Mouse (Mus musculus) forebrain, embryonic 14.5 days (tissue): ENCODE data around the gene Tcap. TPM values are rescaled to one million over a fixed set of nuclear protein-coding genes. Genes with fewer than 3 reads are reported as not detected.
A peak's percentile ranks its signal among the peaks of the same experiment; 100 is the strongest.

Experiments used
- ATAC-seq: fragments of 200-750 bp; cut with Nextera tagmentation; 2 replicates; pipeline ENCODE4 v1.8.0; 2017; ENCODE audit warnings: mild to moderate bottlenecking, moderate library complexity
- DNase-seq: peaks from one replicate; pipeline ENCODE4 v3.0.0-alpha.2; 2015; ENCODE audit warnings: low spot score
- H3K27ac ChIP-seq: fragments of 300-500 bp; sonication (generic); 2 replicates; pipeline ENCODE4 v1.5.1; 2014; ENCODE audit warnings: low read depth, mild to moderate bottlenecking, control low read depth, low read length, moderate library complexity
- H3K27me3 ChIP-seq: fragments of 300-500 bp; sonication (generic); replicated peaks from 2 replicates; pipeline ENCODE4 v1.6.1; 2014; ENCODE audit warnings: low read length, control low read depth, mixed read lengths; ENCODE audit not compliant: control insufficient read depth, insufficient read depth
- H3K36me3 ChIP-seq: fragments of 300-500 bp; sonication (generic); 2 replicates; pipeline ENCODE4 v1.6.1; 2014; ENCODE audit warnings: low read length, control low read depth; ENCODE audit not compliant: control insufficient read depth, insufficient read depth
- H3K4me1 ChIP-seq: fragments of 300-500 bp; sonication (generic); 2 replicates; pipeline ENCODE4 v1.6.1; 2014; ENCODE audit warnings: antibody characterized with exemption, low read length, control low read depth; ENCODE audit not compliant: control insufficient read depth, insufficient read depth
- H3K4me2 ChIP-seq: fragments of 300-500 bp; sonication (generic); 2 replicates; pipeline ENCODE4 v1.6.1; 2014; ENCODE audit warnings: mild to moderate bottlenecking, control low read depth, low read length
- H3K4me3 ChIP-seq: fragments of 300-500 bp; sonication (generic); 2 replicates; pipeline ENCODE4 v1.5.1; 2014; ENCODE audit warnings: low read depth, low read length, control low read depth
- H3K9ac ChIP-seq: fragments of 300-500 bp; sonication (generic); 2 replicates; pipeline ENCODE4 v1.6.1; 2014; ENCODE audit warnings: mild to moderate bottlenecking, low read length, control low read depth, moderate library complexity
- H3K9me3 ChIP-seq: fragments of 300-500 bp; sonication (generic); replicated peaks from 2 replicates; pipeline ENCODE4 v1.6.1; 2016; ENCODE audit warnings: low read length, control low read depth, mixed read lengths; ENCODE audit not compliant: control insufficient read depth
- WGBS: fragments of 180-500 bp; shearing (Covaris S2); extraction: QIAGEN DNeasy Blood & Tissue Kit; methylation state at CpG from one replicate; pipeline ENCODE4 v1.1.7; 2014; 5-methylcytosine and 5-hydroxymethylcytosine counted together
- polyA plus RNA-seq: library from polyadenylated mRNA; unstranded; fragments of >200 nt; fragmentation: Nextera tagmentation; extraction: Ambion mirVana; gene quantifications from 2 replicates; pipeline ENCODE4 v1.2.1, GENCODE M21; 2014

Tcap gene
- polyA plus RNA-seq, 1 experiment from 2014 or later, result not detected

DNA sequence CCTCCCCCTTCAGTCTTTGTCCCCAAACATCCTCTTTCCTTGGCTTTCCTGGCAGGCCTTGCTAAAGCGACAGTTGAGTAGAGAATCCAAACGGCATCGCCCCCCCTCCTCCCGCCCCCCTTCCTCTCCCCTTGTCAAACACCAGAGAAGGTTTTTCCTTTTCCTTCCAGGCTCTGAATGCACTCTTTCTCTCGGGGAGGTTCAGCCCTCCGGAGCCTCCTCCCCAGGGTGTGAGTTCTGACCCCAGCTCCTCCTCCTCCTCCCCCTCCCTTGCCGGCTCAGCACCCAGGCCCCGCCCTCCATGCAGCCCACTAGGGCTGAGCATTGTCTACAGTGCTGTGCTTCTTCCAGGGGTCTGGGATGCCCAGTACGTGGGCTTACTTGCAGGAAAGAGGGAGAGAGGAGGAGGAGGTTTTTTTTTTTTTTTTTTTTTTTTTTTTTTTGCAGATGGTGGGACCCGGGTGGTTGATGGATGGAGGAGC, 25.8 kb downstream of the Tcap start:
- peak; percentile 53 for DNase-seq
- Histone ChIP-seq H3K9ac (0 out of 2 replicates have a peak overlapping the region, but pooled peaks have one; percentile 22), H3K4me2 (peak overlapping the region; percentile 12; the same call in 1 of the 2 replicates)

DNA sequence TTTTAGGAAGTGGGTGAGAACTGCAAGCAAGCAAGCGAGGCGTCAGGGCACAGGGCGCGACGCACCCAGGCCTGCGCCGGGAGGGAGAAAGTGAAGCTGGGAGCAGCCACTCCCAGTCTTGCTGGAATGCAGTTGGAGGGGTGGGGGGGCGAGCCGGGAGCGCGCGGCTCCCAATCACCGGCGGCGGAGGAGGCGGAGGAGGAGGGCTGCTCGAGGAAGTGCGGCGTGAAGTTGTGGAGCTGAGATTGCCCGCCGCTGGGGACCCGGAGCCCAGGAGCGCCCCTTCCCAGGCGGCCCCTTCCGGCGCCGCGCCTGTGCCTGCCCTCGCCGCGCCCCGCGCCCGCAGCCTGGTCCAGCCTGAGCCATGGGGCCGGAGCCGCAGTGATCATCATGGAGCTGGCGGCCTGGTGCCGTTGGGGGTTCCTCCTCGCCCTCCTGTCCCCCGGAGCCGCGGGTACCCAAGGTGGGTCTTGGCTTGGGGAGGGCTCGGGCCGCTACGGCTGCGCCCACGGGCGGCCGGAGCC, 28.7 kb downstream of the Tcap start, which contains the start of gene Erbb2:
Gene Erbb2, plus strand, starts transcription at position 198 of the 524 bp plus-strand sequence.
- peak; percentile 78 for DNase-seq
- peak; percentile 84 for ATAC-seq
- peaks cover 14% of the 10 kb centered on the region; the same call in 1 of the 2 replicates for H3K27me3 ChIP-seq
- peak within 1 kb of the TSS; percentile 99 for H3K4me2 ChIP-seq
- H3K27ac ChIP-seq, result peak within 1 kb of the TSS; percentile 77
- no peaks in the 10 kb centered on the region for H3K36me3 ChIP-seq
- WGBS, result under 1% methylated on average over 44 of the region's 49 CpGs
- H3K4me3 ChIP-seq, result peak within 1 kb of the TSS; percentile 60
- H3K9me3 ChIP-seq, result no peaks in the 10 kb centered on the region
- H3K9ac ChIP-seq, result peak within 1 kb of the TSS; percentile 77
- H3K4me1 ChIP-seq, result peaks cover 7% of the 10 kb centered on the region

More for the DNA sequence above, 25.8 kb downstream of the Tcap start:
- no peak overlapping the region for H3K4me3 ChIP-seq
- no peaks in the 10 kb centered on the region for H3K9me3 ChIP-seq
- no peak overlapping the region for H3K27ac ChIP-seq
- peaks cover 7% of the 10 kb centered on the region for H3K4me1 ChIP-seq
- no peaks in the 10 kb centered on the region for H3K36me3 ChIP-seq
- no peak for ATAC-seq
- peaks cover 14% of the 10 kb centered on the region; the same call in 1 of the 2 replicates for H3K27me3 ChIP-seq
- 5% methylated on average over 10 of the region's 10 CpGs for WGBS

DNA sequence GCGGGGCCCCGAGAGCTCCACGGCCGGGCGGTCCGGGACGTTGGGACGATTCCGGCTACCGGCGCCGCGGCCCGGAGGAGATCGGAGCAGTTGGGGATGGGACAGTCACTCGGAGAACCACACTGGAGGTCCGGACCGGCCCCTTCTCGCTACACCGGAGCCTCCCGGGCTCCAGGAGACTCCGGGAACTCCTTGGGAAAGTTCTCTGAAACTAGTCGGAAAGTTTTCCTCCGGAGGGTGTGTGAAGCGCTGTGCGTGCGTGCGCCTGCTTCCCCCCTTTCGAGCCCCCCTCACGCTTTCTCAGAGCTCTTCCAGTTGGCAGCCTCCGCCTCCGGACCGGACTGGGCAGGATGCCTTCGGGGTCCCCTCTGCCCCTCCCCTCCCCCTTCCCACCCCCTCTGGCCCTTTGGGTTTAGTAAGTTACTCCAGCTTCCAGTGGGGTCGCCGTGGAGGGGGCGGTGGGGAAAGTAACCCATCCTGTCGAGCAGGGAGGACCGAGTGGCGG, 29.2 kb downstream of the Tcap start:
- H3K4me1 ChIP-seq, result peaks cover 7% of the 10 kb centered on the region
- peak overlapping the region; percentile 99 for H3K4me2 ChIP-seq
- ATAC-seq (peak; percentile 35), DNase-seq (peak; percentile 56)
- 0% methylated on average over 39 of the region's 40 CpGs for WGBS
- H3K9me3 ChIP-seq, result no peaks in the 10 kb centered on the region
- H3K4me3 ChIP-seq, result peak overlapping the region; percentile 60
- no peaks in the 10 kb centered on the region for H3K36me3 ChIP-seq
- H3K27ac ChIP-seq, result peak overlapping the region; percentile 77
- peak overlapping the region; percentile 77 for H3K9ac ChIP-seq
- H3K27me3 ChIP-seq, result peaks cover 14% of the 10 kb centered on the region; the same call in 1 of the 2 replicates

DNA sequence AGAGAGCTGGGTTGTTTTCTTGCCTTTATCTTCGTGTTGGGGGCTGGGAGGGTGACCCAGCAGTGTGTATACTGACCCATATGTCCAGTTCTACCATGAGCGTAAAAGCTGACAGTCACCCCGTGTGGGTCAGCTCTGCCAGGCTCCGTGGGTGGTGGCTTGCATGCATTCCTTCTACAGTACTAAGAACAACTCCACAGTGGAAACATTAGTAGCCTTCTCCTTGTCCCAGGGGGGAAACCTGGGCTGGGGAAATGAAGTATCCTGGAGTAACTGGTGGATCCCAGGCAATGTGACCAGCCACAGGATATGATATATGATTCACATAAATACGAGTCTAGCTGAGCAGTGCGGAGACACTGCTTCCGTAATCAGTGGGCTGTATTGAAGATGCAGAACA, 30.1 kb downstream of the Tcap start:
- H3K9ac ChIP-seq, result no peak overlapping the region; the same call in 1 of the 2 replicates
- 33% methylated on average over 7 of the region's 7 CpGs for WGBS
- no peak for ATAC-seq
- peaks cover 14% of the 10 kb centered on the region; the same call in 1 of the 2 replicates for H3K27me3 ChIP-seq
- no peak overlapping the region for H3K27ac ChIP-seq
- no peaks in the 10 kb centered on the region for H3K9me3 ChIP-seq
- H3K4me2 ChIP-seq, result peak overlapping the region; percentile 99
- H3K36me3 ChIP-seq, result no peaks in the 10 kb centered on the region
- no peak for DNase-seq
- H3K4me1 ChIP-seq, result peaks cover 7% of the 10 kb centered on the region
- peak overlapping the region; percentile 60 for H3K4me3 ChIP-seq

DNA sequence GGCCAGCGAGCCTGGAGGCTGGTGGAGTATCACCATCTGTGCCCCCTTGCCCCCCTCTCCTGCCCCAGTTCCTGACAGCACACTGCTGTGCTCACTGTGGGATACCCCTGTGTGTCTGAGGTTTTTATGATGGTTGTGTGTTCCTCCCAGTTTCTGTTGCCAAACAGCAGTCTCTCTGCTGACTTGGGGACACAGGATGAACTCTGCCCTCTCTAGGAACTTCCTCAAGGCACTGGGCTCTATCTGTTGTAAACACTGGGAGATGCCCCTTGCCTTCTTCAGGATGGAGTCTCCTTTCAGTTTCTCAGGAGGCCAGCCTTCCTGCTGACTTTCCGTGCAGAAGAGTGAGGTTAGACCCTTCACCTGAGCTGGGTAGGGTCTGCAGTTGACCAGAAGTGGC, 30.6 kb downstream of the Tcap start:
- no peaks in the 10 kb centered on the region for H3K36me3 ChIP-seq
- no peak overlapping the region for H3K9ac ChIP-seq
- H3K27me3 ChIP-seq, result peaks cover 14% of the 10 kb centered on the region; the same call in 1 of the 2 replicates
- ATAC-seq (no peak), DNase-seq (no peak)
- H3K4me3 ChIP-seq, result no peak overlapping the region
- H3K4me1 ChIP-seq, result peaks cover 7% of the 10 kb centered on the region
- WGBS, result 25% methylated on average over 2 of the region's 2 CpGs
- peak overlapping the region; percentile 99; the same call in 1 of the 2 replicates for H3K4me2 ChIP-seq
- H3K9me3 ChIP-seq, result no peaks in the 10 kb centered on the region
- no peak overlapping the region for H3K27ac ChIP-seq

DNA sequence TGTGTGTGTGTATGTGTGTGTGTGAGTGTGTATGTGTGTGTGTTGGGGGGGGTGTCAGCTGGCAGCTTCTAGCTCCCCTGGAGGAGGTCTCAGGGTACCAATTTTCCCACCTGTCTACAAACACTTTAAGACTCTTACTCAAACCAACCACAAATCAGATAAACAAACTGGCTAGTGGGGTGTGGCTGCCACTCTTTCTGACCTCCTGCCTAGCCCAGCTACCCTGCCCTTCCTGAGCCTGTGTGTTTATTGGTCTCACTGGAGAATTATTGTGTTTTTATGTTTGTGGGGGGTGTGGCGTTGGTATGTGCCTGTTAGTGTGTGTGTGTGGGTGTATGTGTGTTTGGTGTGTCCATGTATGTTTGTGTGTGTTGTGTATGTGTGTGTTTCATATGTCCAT, 33.5 kb downstream of the Tcap start:
- 0 out of 2 replicates have a peak, but pooled peaks cover 9% of the 10 kb centered on the region for H3K27me3 ChIP-seq
- DNase-seq (no peak), ATAC-seq (no peak)
- WGBS, result 95% methylated on average over 1 of the region's 1 CpGs
- peaks cover under 1% of the 10 kb centered on the region for H3K4me1 ChIP-seq
- H3K9ac ChIP-seq, result no peak overlapping the region
- H3K4me2 ChIP-seq, result no peak overlapping the region
- no peaks in the 10 kb centered on the region for H3K36me3 ChIP-seq
- H3K4me3 ChIP-seq, result no peak overlapping the region
- H3K27ac ChIP-seq, result no peak overlapping the region
- no peaks in the 10 kb centered on the region for H3K9me3 ChIP-seq

DNA sequence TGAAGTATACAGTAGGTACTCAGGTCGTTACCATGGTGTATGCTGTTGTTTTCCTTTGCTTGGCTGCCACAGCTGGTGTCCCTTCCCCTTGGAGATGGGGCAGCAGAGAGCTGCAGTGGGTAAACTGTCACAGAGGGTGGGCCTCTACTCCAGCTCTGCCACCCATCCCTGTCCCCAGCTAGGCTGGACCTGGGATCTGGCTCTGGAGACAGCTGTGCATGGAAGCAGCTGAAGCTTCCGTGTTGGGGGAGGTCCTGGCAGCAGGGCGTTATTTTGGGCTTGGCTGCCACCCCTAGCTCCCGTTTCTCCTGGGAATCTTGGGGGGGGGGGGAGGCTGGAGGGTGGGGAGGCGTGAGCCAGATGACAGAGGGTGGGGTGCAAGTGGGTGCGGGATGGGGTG, 34.7 kb downstream of the Tcap start:
- Histone ChIP-seq H3K4me2 (no peak overlapping the region), H3K36me3 (no peaks in the 10 kb centered on the region), H3K4me1 (no peaks in the 10 kb centered on the region), H3K9ac (no peak overlapping the region), H3K9me3 (no peaks in the 10 kb centered on the region), H3K27ac (no peak overlapping the region), H3K27me3 (no peaks in the 10 kb centered on the region), H3K4me3 (no peak overlapping the region)
- 72% methylated on average over 5 of the region's 6 CpGs for WGBS
- DNase-seq (no peak), ATAC-seq (no peak)

DNA sequence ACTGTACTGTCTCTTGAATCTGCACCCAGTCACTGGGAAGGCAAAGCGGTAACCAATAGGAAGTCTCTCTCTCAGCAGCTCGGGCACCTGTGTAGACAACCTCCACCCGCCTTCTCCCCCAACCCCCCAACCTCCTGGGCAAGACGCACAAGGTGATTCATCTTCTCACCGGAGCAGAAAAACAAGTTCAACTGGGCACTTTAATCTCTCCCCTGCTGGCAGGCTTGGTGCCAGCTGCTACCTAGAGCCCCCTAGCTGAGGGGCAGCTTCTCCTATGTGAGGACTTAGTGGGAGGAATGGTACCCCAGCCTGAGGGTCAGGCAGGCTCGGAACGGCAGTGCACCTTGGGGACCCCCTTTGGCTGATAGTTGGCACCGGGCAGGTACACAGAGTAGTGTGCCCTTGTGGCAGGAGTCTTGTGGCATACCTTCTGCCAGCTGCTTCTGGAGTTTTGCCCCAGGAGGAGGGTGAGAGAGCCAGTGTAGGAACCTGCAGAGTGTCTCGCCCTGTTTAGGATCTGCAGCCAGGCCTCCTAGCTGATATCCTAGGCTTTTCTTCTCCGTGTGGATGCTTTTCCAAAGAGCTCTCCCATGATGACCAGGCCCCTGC, 35.4 kb downstream of the Tcap start:
- Histone ChIP-seq H3K36me3 (no peaks in the 10 kb centered on the region), H3K9me3 (no peaks in the 10 kb centered on the region)
- ATAC-seq, result no peak

DNA sequence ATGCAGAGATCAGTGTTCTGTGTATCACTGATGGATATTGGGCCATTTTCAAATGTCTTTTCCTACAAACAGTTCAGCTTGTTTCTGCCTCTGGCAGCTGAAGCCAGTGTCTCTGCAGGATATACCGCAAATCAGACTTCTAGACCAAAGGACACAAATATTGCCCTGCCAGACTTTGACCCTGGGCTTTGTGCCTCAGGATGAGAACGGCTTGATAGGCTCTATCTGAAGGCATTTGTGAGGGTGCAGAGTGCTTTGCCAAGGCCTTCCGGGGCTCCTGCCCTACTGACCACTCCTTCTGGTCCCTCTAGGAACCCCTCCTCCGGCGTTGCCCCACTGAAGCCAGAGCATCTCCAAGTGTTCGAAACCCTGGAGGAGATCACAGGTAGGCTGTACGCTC, 43.0 kb downstream of the Tcap start:
- Histone ChIP-seq H3K4me2 (no peak overlapping the region), H3K9ac (no peak overlapping the region), H3K27me3 (no peaks in the 10 kb centered on the region), H3K4me3 (no peak overlapping the region), H3K36me3 (no peaks in the 10 kb centered on the region), H3K4me1 (no peaks in the 10 kb centered on the region), H3K9me3 (no peaks in the 10 kb centered on the region), H3K27ac (no peak overlapping the region)
- WGBS, result 92% methylated on average over 7 of the region's 7 CpGs
- ATAC-seq (no peak), DNase-seq (no peak)

More for the DNA sequence above, 35.4 kb downstream of the Tcap start:
- Histone ChIP-seq H3K4me1 (no peaks in the 10 kb centered on the region), H3K9ac (no peak overlapping the region), H3K4me2 (no peak overlapping the region), H3K27ac (no peak overlapping the region), H3K27me3 (no peaks in the 10 kb centered on the region), H3K4me3 (no peak overlapping the region)
- DNase-seq, result no peak
- WGBS, result 85% methylated on average over 10 of the region's 10 CpGs
